Mouse (Mus musculus) olfactory bulb, adult 2 months (tissue): ENCODE measurements at regions not wholly inside any gene's neighbourhood (a gene's known extent, or its start where the extent isn't known, plus 50 kb on each side); places are given as distances from the start of the nearest gene placed in this dataset.

Experiments used
- H3K27ac ChIP-seq: fragments of 200-500 bp; 2 replicates; pipeline ENCODE4 v1.5.1; 2012; ENCODE audit warnings: low read depth, low read length; ENCODE audit not compliant: insufficient read depth
- H3K4me1 ChIP-seq: fragments of 200-500 bp; 2 replicates; pipeline ENCODE4 v1.6.1; 2012; ENCODE audit warnings: low read length; ENCODE audit not compliant: control insufficient read depth, insufficient read depth
- H3K4me3 ChIP-seq: fragments of 200-500 bp; 2 replicates; pipeline ENCODE4 v1.5.1; 2012; ENCODE audit warnings: mild to moderate bottlenecking, low read depth, low read length, moderate library complexity; ENCODE audit not compliant: insufficient read depth
- CTCF ChIP-seq: fragments of 200-500 bp; IDR thresholded peaks from 2 replicates; pipeline ENCODE4 v1.5.1; 2012; ENCODE audit warnings: low read depth, mild to moderate bottlenecking, low read length, moderate library complexity; ENCODE audit not compliant: insufficient read depth
- POLR2A ChIP-seq: fragments of 200-500 bp; IDR thresholded peaks from 2 replicates; pipeline ENCODE4 v1.6.1; 2012; ENCODE audit warnings: mild to moderate bottlenecking, low read depth, low read length, moderate library complexity; ENCODE audit not compliant: insufficient read depth
- WGBS: fragments of 180-500 bp; shearing (Covaris S2); methylation state at CpG from one replicate; pipeline ENCODE4 v1.1.7; 2018; 5-methylcytosine and 5-hydroxymethylcytosine counted together

- TF ChIP-seq POLR2A: no peak
- TF ChIP-seq CTCF: no peak
- no peak overlapping the region for H3K4me3 ChIP-seq
- no peak overlapping the region for H3K27ac ChIP-seq
- H3K4me1 ChIP-seq: no peaks in the 10 kb centered on the region
- 97% methylated on average over 3 of the region's 3 CpGs for WGBS
Measured at GRCm38 (mm10) chr4:88954045-88954444, 74.0 kb upstream of the Ifne start.

DNA sequence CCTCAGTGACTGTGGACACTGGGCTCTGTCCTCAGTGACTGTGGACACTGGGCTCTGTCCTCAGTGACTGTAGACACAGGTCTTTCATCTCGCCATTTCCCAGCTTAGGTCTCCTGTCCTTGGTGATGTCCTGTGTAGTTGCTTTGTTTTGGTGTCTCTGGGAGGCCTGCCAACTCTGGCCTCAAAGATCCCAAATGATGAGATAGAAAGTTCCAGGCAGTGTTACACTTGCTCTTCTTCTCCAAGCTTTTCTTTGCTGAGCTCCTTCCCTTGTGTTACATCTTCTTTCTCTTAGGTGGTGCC, 71.0 kb upstream of the Ifne start:
- 47% methylated on average over 1 of the region's 1 CpGs for WGBS

DNA sequence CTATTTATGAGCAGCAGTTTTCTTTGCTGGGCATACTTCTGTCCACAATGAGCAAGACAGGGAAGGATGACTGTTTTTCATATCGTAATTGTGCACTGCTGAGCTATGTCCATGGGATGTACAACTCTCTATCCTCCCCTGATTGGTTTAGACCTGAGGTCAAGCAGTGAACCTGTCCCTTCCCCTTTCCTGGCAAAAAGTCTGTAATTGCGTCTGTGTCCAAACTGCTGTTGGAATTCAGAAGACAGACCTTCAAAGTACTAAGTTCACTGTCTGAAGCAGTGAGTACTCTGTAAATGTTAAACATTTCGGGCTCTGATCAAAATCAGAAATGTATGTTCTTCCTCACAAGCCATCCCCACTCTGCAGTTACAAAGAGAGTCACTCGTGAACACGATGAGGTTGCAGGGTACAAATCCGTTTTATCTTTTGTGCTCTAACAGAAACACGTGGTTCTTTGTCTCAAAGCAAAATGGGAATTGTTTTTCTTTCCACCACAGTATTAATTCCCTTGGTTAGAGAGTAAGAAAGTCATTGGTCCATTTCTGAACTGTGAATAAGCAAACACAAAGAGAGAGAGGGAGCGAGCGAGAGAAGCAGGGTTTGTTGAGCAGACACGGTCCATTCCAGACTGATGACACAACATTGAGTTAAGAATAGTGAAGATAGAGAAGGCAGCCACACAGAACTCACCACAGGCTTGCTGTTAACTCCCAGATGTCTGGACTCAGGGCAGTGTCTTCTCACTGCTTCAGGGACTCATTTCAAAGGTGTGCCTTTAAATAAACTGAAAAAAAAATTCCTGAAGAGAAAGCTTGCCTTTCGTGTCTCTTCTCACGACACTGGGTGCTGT, 70.4 kb upstream of the Ifne start:
- no peak overlapping the region for H3K27ac ChIP-seq
- no peaks in the 10 kb centered on the region for H3K4me1 ChIP-seq
- TF ChIP-seq POLR2A: no peak
- no peak for TF ChIP-seq CTCF
- H3K4me3 ChIP-seq: no peak overlapping the region
- WGBS: 46% methylated on average over 12 of the region's 12 CpGs

More for the DNA sequence above, 71.0 kb upstream of the Ifne start:
- no peak overlapping the region for H3K27ac ChIP-seq
- H3K4me1 ChIP-seq: no peaks in the 10 kb centered on the region
- H3K4me3 ChIP-seq: no peak overlapping the region
- TF ChIP-seq CTCF (no peak), POLR2A (no peak)

DNA sequence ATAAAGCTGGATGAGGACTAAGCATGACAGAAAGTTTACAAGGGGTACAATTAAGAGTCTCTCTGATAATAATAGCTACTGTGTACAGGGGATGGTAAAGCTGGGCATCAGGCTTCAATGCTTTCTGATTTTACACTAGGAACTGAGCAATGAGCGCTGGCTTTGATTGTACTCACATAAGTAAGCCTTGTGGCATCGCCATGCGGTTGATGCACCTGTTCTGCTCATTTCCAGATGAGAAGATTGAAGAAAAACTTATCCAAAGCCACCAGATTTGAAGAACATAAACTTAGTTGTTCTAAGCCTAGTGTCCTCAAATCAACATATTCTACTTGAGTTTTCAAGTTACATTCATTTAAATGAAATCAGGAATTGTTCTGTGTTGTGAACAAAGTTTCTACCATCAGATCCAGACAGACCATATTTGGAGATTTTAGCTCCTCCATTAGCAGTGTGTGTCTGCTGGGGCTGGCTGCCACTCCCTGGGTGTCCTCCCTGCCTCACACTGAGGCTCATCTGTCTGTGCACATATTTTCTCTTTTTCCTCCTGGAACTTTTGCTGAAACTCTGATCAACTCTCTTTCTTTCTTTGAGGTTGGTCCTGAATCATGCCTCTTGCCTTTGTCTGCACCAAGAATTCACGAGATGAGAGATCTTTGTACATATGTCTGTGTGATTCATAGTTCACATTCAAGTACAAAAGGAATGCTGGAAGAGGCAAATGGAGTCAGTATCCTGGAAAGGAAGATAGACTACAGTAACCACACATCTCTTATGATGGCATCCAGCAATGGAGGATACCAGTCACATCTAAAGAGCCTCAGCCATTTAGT, 68.2 kb upstream of the Ifne start:
- Histone ChIP-seq H3K27ac (no peak overlapping the region), H3K4me1 (no peaks in the 10 kb centered on the region), H3K4me3 (no peak overlapping the region)
- 87% methylated on average over 4 of the region's 4 CpGs for WGBS
- no peak for TF ChIP-seq CTCF
- TF ChIP-seq POLR2A: no peak

DNA sequence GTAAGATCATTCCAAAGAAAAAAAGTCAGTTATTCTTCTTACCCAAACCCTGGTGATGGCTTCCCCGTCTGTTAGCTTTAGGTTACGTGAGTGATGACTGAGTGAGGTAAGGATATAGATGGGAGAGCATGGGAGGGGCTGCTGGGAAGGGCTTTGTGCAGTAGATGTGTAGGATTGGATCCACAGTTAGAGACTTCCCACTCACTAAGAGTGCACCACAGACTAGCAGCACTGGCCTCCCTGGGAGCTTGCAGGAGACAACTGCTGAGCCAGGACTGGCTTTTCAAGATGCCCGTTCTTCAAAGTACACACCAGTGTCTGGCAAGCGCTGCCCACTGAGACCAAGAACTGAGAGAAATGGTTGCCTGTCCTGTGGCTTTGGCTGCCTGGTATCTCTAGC, 62.0 kb upstream of the Ifne start:
- Histone ChIP-seq H3K4me1 (peaks cover 10% of the 10 kb centered on the region), H3K27ac (no peak overlapping the region), H3K4me3 (no peak overlapping the region)
- TF ChIP-seq POLR2A (no peak), CTCF (no peak)
- 95% methylated on average over 4 of the region's 4 CpGs for WGBS

- Histone ChIP-seq H3K4me3 (no peak overlapping the region), H3K27ac (no peak overlapping the region), H3K4me1 (peaks cover 10% of the 10 kb centered on the region)
- TF ChIP-seq POLR2A (no peak), CTCF (no peak)
- WGBS: 96% methylated on average over 2 of the region's 2 CpGs
Measured at GRCm38 (mm10) chr4:88940670-88941069, 60.7 kb upstream of the Ifne start.

- Histone ChIP-seq H3K27ac (no peak overlapping the region), H3K4me1 (peaks cover 10% of the 10 kb centered on the region), H3K4me3 (no peak overlapping the region)
- 80% methylated on average over 4 of the region's 4 CpGs for WGBS
- TF ChIP-seq POLR2A (no peak), CTCF (no peak)
Measured at GRCm38 (mm10) chr4:88939397-88939796, 59.4 kb upstream of the Ifne start.

DNA sequence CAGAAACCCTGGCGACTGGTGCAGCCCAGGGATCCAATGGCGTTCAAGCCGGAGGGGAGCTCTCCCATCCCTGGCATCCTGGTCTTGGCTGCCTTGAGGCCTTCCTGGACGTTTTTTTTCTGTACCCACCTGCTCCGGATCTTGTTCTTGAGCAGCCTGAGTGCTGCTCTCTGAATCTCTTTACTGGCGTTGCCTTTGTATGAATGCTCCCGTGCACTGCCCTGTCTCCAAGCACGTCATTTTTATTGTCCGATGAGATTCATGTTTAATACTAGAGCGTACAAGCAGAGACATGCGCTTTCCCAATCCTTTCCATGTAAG, 58.7 kb upstream of the Ifne start:
- H3K4me3 ChIP-seq: peak overlapping the region; percentile 78
- H3K27ac ChIP-seq: no peak overlapping the region
- 16% methylated on average over 11 of the region's 11 CpGs for WGBS
- peaks cover 10% of the 10 kb centered on the region for H3K4me1 ChIP-seq
- TF ChIP-seq CTCF (no peak), POLR2A (no peak)
